Mouse (Mus musculus): Measurements from ENCODE around the gene Rpl11. TPM values are rescaled to one million over a fixed set of nuclear protein-coding genes. Genes with fewer than 3 reads are reported as not detected.
"Not testable (repeated sequence)": the region's sequence is repeated elsewhere in the genome, so short reads cannot be mapped to it uniquely, and the experiment has no call there.

The Rpl11 gene
- polyA plus RNA-seq, 1 experiment from 2014 or later: 467 TPM

GRCm38 (mm10) chr4:135987714-135988113 is 65.5 kb downstream of the Rpl11 start:
- Histone ChIP-seq H3K27me3 (replicated peaks; ENCODE audit: control insufficient read depth, insufficient read depth, low read length) (no peaks in the 10 kb centered on the region), H3K4me3 (ENCODE audit: low read length) (peak overlapping the region; percentile 95), H3K9ac (ENCODE audit: low read depth, low read length) (peak overlapping the region; percentile 91), H3K4me2 (ENCODE audit: low read depth, low read length) (peak overlapping the region; percentile 88), H3K9me3 (ENCODE audit: control insufficient read depth, low read length) (peaks cover 4% of the 10 kb centered on the region; the same call in 1 of the 2 replicates), H3K27ac (ENCODE audit: low read length) (peak overlapping the region; percentile 84), H3K36me3 (ENCODE audit: control insufficient read depth, insufficient read depth, low read length) (no peaks in the 10 kb centered on the region; the same call in 1 of the 2 replicates), H3K4me1 (ENCODE audit: control insufficient read depth, insufficient read depth, low read length) (peaks cover 10% of the 10 kb centered on the region)
- WGBS: 67% methylated on average over 9 of the region's 9 CpGs
- no peak for ATAC-seq

GRCm38 (mm10) chr4:135986943-135987710 is 66.1 kb downstream of the Rpl11 start, which contains the start of gene Pithd1:
Gene Pithd1 (minus strand): TSS chr4:135987264.
- Histone ChIP-seq H3K9me3 (ENCODE audit: control insufficient read depth, low read length) (peaks cover 4% of the 10 kb centered on the region; the same call in 1 of the 2 replicates), H3K27me3 (replicated peaks; ENCODE audit: control insufficient read depth, insufficient read depth, low read length) (no peaks in the 10 kb centered on the region), H3K36me3 (ENCODE audit: control insufficient read depth, insufficient read depth, low read length) (no peaks in the 10 kb centered on the region; the same call in 1 of the 2 replicates), H3K27ac (ENCODE audit: low read length) (peak within 1 kb of the TSS; percentile 84), H3K4me3 (ENCODE audit: low read length) (peak within 1 kb of the TSS; percentile 95), H3K9ac (ENCODE audit: low read depth, low read length) (peak within 1 kb of the TSS; percentile 91), H3K4me1 (ENCODE audit: control insufficient read depth, insufficient read depth, low read length) (peaks cover 10% of the 10 kb centered on the region), H3K4me2 (ENCODE audit: low read depth, low read length) (peak within 1 kb of the TSS; percentile 88)
- under 1% methylated on average over 81 of the region's 81 CpGs for WGBS
- peak; percentile 92 for ATAC-seq

DNA sequence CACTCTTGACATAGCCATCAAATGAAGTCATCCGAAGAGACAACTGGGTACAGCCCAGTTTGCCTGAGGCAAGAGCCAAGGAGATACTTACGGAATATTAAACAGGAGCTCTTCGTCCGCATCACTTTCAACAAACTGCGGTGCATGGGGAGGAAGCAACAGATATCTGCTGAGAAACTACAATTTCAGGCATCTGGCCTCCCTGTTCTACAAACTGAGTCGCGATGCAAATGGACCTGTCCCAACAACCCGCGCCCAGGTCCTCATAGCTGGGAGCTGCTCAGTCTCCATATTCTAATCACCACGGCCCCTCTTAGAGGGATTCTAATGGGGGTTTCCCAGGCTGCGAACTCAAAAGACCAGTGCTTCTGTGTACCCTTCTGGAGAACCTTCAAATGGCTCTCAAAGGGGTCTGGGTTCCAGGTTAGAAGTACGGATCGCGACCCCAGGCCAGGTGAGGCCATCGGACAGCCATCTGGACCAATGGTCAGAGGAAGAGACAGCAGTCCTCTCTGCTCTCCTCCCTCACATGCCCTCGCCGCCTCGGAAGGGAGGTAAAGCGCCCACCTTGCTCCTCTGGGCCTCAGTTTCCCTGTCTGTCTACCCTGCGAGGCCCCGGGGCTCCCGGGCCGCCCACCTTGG is 66.8 kb downstream of the Rpl11 start:
- Histone ChIP-seq H3K4me1 (ENCODE audit: control insufficient read depth, insufficient read depth, low read length) (peaks cover 10% of the 10 kb centered on the region), H3K9ac (ENCODE audit: low read depth, low read length) (peak overlapping the region; percentile 91), H3K27ac (ENCODE audit: low read length) (peak overlapping the region; percentile 49), H3K4me2 (ENCODE audit: low read depth, low read length) (peak overlapping the region; percentile 88), H3K4me3 (ENCODE audit: low read length) (peak overlapping the region; percentile 95), H3K9me3 (ENCODE audit: control insufficient read depth, low read length) (no peaks in the 10 kb centered on the region), H3K36me3 (ENCODE audit: control insufficient read depth, insufficient read depth, low read length) (no peaks in the 10 kb centered on the region; the same call in 1 of the 2 replicates), H3K27me3 (replicated peaks; ENCODE audit: control insufficient read depth, insufficient read depth, low read length) (no peaks in the 10 kb centered on the region)
- 5% methylated on average over 23 of the region's 23 CpGs for WGBS
- peak; percentile 3; the same call in 1 of the 2 replicates for ATAC-seq

DNA sequence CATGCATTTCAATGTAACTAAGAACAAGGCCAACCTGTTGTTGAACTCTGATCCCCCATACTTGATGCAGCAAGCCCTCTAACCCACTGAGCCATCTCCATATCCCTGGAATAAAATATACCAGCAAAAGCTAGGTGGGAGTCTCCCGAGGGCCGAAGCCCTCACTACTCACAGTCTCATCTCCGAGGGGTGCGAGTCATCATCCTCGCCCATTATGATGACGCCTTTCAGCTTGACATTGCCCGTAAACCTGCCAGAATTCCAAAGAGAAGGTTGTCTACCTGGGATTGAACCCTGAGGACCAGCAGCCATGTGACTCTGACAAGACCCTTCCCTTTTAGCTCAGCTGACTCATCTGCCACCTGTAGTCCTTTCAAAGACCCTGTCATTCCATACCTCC is 67.5 kb downstream of the Rpl11 start:
- Histone ChIP-seq H3K4me2 (ENCODE audit: low read depth, low read length) (peak overlapping the region; percentile 88), H3K9ac (ENCODE audit: low read depth, low read length) (peak overlapping the region; percentile 91; the same call in 1 of the 2 replicates), H3K27ac (ENCODE audit: low read length) (no peak overlapping the region), H3K27me3 (replicated peaks; ENCODE audit: control insufficient read depth, insufficient read depth, low read length) (no peaks in the 10 kb centered on the region), H3K36me3 (ENCODE audit: control insufficient read depth, insufficient read depth, low read length) (no peaks in the 10 kb centered on the region; the same call in 1 of the 2 replicates), H3K4me3 (ENCODE audit: low read length) (peak overlapping the region; percentile 95), H3K9me3 (ENCODE audit: control insufficient read depth, low read length) (no peaks in the 10 kb centered on the region), H3K4me1 (ENCODE audit: control insufficient read depth, insufficient read depth, low read length) (peaks cover 10% of the 10 kb centered on the region)
- ATAC-seq: no peak
- WGBS: 83% methylated on average over 7 of the region's 7 CpGs

GRCm38 (mm10) chr4:135985193-135985592 is 68.0 kb downstream of the Rpl11 start:
- no peak overlapping the region for H3K9ac ChIP-seq (ENCODE audit: low read depth, low read length)
- H3K4me2 ChIP-seq (ENCODE audit: low read depth, low read length): no peak overlapping the region
- no peak overlapping the region for H3K27ac ChIP-seq (ENCODE audit: low read length)
- 90% methylated on average over 5 of the region's 5 CpGs for WGBS
- H3K36me3 ChIP-seq (ENCODE audit: control insufficient read depth, insufficient read depth, low read length): no peaks in the 10 kb centered on the region; the same call in 1 of the 2 replicates
- H3K27me3 ChIP-seq (replicated peaks; ENCODE audit: control insufficient read depth, insufficient read depth, low read length): no peaks in the 10 kb centered on the region
- peaks cover 10% of the 10 kb centered on the region for H3K4me1 ChIP-seq (ENCODE audit: control insufficient read depth, insufficient read depth, low read length)
- no peak for ATAC-seq
- H3K9me3 ChIP-seq (ENCODE audit: control insufficient read depth, low read length): no peaks in the 10 kb centered on the region
- H3K4me3 ChIP-seq (ENCODE audit: low read length): no peak overlapping the region

DNA sequence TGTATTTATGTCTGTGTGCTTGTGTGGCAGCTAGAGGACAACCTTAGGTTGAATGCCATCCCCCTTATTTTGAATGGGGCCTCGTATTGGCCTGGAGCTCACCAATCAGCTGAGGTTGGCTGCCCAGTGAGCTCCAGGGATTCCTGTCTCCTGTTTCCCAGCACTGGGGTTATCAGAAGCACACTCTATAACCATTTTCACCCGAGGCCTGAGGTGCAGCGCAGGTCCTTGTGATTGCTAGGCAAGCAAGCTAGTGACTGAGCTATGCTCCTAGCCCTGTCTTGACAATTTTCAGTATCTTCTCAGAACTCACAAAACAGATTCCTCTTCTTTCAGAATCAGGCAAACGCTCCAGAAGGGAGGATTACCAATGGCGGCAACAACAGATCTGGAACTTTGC is 68.7 kb downstream of the Rpl11 start:
- H3K4me2 ChIP-seq (ENCODE audit: low read depth, low read length): no peak overlapping the region
- H3K9ac ChIP-seq (ENCODE audit: low read depth, low read length): no peak overlapping the region
- no peak for ATAC-seq
- no peaks in the 10 kb centered on the region for H3K27me3 ChIP-seq (replicated peaks; ENCODE audit: control insufficient read depth, insufficient read depth, low read length)
- H3K4me1 ChIP-seq (ENCODE audit: control insufficient read depth, insufficient read depth, low read length): peaks cover 10% of the 10 kb centered on the region
- 87% methylated on average over 5 of the region's 5 CpGs for WGBS
- H3K27ac ChIP-seq (ENCODE audit: low read length): no peak overlapping the region
- no peak overlapping the region for H3K4me3 ChIP-seq (ENCODE audit: low read length)
- H3K9me3 ChIP-seq (ENCODE audit: control insufficient read depth, low read length): no peaks in the 10 kb centered on the region
- H3K36me3 ChIP-seq (ENCODE audit: control insufficient read depth, insufficient read depth, low read length): no peaks in the 10 kb centered on the region; the same call in 1 of the 2 replicates

- Histone ChIP-seq H3K4me3 (ENCODE audit: low read length) (no peak overlapping the region), H3K9me3 (ENCODE audit: control insufficient read depth, low read length) (no peaks in the 10 kb centered on the region), H3K27ac (ENCODE audit: low read length) (no peak overlapping the region), H3K4me2 (ENCODE audit: low read depth, low read length) (no peak overlapping the region), H3K4me1 (ENCODE audit: control insufficient read depth, insufficient read depth, low read length) (peaks cover 10% of the 10 kb centered on the region), H3K36me3 (ENCODE audit: control insufficient read depth, insufficient read depth, low read length) (peaks cover 3% of the 10 kb centered on the region; the same call in 1 of the 2 replicates), H3K9ac (ENCODE audit: low read depth, low read length) (no peak overlapping the region), H3K27me3 (replicated peaks; ENCODE audit: control insufficient read depth, insufficient read depth, low read length) (no peaks in the 10 kb centered on the region)
- WGBS: 69% methylated on average over 7 of the region's 7 CpGs
- ATAC-seq: no peak
Measured at GRCm38 (mm10) chr4:135981524-135982063, 71.6 kb downstream of the Rpl11 start.

DNA sequence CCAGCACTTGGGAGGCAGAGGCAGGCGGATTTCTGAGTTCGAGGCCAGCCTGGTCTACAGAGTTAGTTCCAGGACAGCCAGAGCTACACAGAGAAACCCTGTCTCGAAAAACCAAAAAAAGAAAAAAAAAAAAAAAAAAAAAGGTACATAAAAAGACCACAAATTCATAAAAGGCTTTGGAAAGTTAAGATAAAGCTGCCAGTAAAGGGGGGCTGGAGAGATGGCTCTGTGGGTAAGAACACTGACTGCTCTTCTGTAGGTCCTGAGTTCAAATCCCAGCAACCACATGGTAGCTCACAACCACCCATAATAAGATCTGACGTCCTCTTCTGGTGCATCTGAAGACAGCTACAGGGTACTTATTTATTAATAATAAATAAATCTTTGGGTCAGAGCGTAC is 73.0 kb downstream of the Rpl11 start:
- H3K36me3 ChIP-seq (ENCODE audit: control insufficient read depth, insufficient read depth, low read length): not testable (repeated sequence)

More for the DNA sequence above, 73.0 kb downstream of the Rpl11 start:
- not testable (repeated sequence) for H3K4me3 ChIP-seq (ENCODE audit: low read length); H3K27me3 ChIP-seq (replicated peaks; ENCODE audit: control insufficient read depth, insufficient read depth, low read length); H3K4me2 ChIP-seq (ENCODE audit: low read depth, low read length); H3K27ac ChIP-seq (ENCODE audit: low read length); H3K9ac ChIP-seq (ENCODE audit: low read depth, low read length); H3K9me3 ChIP-seq (ENCODE audit: control insufficient read depth, low read length); H3K4me1 ChIP-seq (ENCODE audit: control insufficient read depth, insufficient read depth, low read length); ATAC-seq
- WGBS: 96% methylated on average over 5 of the region's 5 CpGs
